Mouse (Mus musculus): ENCODE measurements around the gene Ptn.

The Ptn gene

DNA sequence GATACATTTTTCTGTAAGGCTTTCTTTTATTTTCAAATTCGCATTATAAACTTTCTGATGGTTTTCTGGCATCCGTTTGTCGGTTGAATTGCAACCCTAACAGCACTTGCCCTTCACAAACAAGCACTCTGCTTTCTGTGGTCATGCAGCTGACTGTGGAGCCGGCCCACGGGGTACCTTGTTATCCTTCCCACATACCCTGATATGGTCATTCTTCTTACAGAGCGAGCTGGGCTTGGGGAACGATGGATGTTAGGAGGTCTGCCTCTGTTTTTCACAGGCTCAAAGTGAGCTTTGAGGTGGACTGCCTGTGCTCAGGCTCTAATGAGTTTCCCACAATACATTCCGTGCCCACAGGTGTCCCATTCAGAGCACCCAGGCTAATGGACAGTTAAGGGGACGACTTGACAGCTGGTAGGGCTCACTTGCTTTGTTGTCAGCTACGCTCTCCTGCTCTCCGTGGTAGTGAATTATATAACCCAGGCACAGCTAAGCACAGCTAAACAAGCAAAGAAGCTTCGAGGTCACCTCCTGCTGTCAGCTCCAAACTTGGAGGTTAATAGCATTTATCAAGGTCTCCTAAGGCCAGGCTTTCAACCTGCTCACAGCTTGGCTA is 21.3 kb downstream of the Ptn start:
- H3K4me3 ChIP-seq (replicated peaks; ENCODE audit: low read length) = no peak overlapping the region
- no peak for TF ChIP-seq NANOG (IDR thresholded peaks at IDR 0.05; ENCODE audit: borderline replicate concordance, low read length)
- TF ChIP-seq POU5F1 (IDR thresholded peaks at IDR 0.05; ENCODE audit: borderline replicate concordance, low read length) = no peak
- no peak for TF ChIP-seq CTCF (conservative IDR thresholded peaks at IDR 0.05; ENCODE audit: low read length)
- no peaks in the 10 kb centered on the region for H3K9me3 ChIP-seq (ENCODE audit: low read length)
- no peaks in the 10 kb centered on the region for H3K4me1 ChIP-seq (replicated peaks; ENCODE audit: low read depth, low read length)
- no peaks in the 10 kb centered on the region for H3K27me3 ChIP-seq (ENCODE audit: insufficient read depth, low read length)
- no peaks in the 10 kb centered on the region for H3K36me3 ChIP-seq (ENCODE audit: insufficient read depth, low read length)

DNA sequence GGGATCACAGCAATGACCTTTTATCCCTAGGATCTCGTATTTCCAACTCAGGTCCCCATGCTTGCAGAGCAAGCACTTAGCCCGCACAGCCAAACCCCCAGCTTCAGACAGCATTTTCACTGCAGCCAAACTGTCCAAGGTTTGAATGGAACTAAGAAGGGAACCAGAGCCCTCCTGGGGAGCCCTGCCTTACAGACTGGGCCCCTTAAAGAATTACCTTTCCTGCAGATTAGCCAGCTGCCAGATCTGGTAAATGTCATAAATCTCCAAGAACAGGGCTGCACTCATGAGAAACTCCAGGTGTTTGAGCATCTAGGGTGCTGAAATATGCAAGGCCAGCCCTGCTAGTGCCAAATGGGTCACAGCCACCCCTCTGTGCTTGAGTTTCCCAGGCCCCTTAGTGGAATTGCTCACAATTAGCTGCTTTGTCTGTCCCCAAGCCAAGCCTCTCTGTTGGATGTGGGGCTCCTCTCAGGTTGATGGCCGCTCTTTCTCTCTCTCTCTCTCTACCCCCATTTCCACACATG is 25.3 kb downstream of the Ptn start:
- TF ChIP-seq NANOG (IDR thresholded peaks at IDR 0.05; ENCODE audit: borderline replicate concordance, low read length) (no peak), POU5F1 (IDR thresholded peaks at IDR 0.05; ENCODE audit: borderline replicate concordance, low read length) (no peak)
- Histone ChIP-seq H3K27me3 (ENCODE audit: insufficient read depth, low read length) (no peaks in the 10 kb centered on the region), H3K4me1 (replicated peaks; ENCODE audit: low read depth, low read length) (no peaks in the 10 kb centered on the region), H3K36me3 (ENCODE audit: insufficient read depth, low read length) (no peaks in the 10 kb centered on the region), H3K9me3 (ENCODE audit: low read length) (no peaks in the 10 kb centered on the region), H3K4me3 (replicated peaks; ENCODE audit: low read length) (no peak overlapping the region)

DNA sequence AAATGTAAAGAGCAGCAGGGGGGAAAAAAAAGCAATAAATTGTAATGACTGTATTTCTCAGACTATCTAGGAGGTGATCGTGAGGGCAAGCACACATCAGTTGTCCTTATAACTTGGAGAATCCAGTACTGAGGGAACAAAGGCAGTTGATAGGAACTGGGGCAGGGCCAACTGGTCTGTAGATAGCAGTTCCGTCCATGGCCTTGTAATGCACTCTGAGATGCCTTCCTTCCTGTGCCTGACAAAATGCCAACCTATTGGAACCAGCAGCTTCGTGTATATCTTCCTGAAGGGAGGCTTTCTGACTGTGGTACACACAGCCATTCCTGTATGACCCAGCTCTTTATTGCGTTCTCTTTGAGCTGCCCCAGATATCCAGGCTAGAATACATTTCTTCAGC is 27.5 kb downstream of the Ptn start:
- Histone ChIP-seq H3K27me3 (ENCODE audit: insufficient read depth, low read length) (no peaks in the 10 kb centered on the region), H3K36me3 (ENCODE audit: insufficient read depth, low read length) (no peaks in the 10 kb centered on the region), H3K9me3 (ENCODE audit: low read length) (no peaks in the 10 kb centered on the region), H3K4me3 (replicated peaks; ENCODE audit: low read length) (no peak overlapping the region), H3K4me1 (replicated peaks; ENCODE audit: low read depth, low read length) (no peaks in the 10 kb centered on the region)
- TF ChIP-seq NANOG (IDR thresholded peaks at IDR 0.05; ENCODE audit: borderline replicate concordance, low read length) (no peak), POU5F1 (IDR thresholded peaks at IDR 0.05; ENCODE audit: borderline replicate concordance, low read length) (no peak), CTCF (conservative IDR thresholded peaks at IDR 0.05; ENCODE audit: low read length) (no peak)

DNA sequence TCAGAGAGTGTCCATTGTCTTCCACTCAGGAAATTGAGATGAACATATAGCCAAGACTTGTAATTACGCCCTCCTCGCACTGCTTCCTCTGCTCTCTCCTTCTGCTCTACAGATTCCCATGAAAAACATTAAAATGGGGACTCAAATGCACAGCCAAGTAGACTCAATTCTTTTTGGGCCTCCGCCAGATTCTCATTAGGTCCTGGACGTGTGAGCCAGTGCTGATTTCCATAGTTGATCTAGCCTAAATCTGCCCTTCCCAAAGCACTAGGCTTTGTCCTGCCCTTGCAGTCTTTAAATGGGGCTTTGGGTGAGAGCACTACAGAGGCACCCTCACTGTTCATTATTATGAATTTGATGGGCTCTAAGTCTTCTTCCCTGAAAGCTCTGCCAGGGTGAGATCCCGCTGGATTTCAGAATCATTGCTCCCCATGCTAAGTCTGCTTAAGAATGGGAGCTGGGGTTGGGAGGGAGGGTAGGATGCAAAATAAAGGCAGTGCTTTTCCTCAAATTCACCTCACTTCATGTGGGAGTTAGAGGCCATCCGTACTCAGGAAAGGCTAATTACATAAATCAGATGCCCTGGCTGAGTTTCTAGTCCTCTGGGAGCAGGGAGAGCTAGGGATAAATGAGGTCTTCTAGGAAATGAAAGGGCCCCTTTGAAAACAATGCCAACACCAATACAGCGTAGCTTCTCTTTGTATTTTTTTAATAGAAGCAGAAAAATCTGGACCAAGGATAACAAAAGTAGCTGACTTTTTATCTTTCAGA is 32.3 kb downstream of the Ptn start:
- Histone ChIP-seq H3K9me3 (ENCODE audit: low read length) (no peaks in the 10 kb centered on the region), H3K36me3 (ENCODE audit: insufficient read depth, low read length) (no peaks in the 10 kb centered on the region), H3K27me3 (ENCODE audit: insufficient read depth, low read length) (no peaks in the 10 kb centered on the region), H3K4me1 (replicated peaks; ENCODE audit: low read depth, low read length) (no peaks in the 10 kb centered on the region), H3K4me3 (replicated peaks; ENCODE audit: low read length) (no peak overlapping the region)
- TF ChIP-seq CTCF (conservative IDR thresholded peaks at IDR 0.05; ENCODE audit: low read length) = no peak

DNA sequence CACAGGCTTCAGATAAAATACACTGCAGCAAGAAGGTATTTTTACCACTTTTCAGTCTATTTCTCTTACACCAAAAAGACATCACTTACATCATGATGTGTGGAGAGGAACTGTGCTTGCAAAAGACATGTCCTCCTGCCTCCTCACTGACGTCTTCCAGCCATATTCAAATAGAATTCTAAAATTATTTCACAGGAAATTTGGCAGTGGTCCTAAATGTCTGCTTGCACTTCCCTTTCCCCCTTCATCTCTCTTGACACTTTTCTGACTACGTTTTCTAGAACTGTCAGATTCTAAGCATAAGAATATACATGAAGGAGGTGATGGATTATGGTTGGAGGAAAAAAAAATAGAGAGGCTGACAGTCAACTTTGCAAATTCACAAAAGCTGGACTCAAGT is 33.0 kb downstream of the Ptn start:
- H3K4me1 ChIP-seq (replicated peaks; ENCODE audit: low read depth, low read length) = no peaks in the 10 kb centered on the region
- H3K27me3 ChIP-seq (ENCODE audit: insufficient read depth, low read length) = no peaks in the 10 kb centered on the region
- no peak for TF ChIP-seq CTCF (conservative IDR thresholded peaks at IDR 0.05; ENCODE audit: low read length)
- TF ChIP-seq POU5F1 (IDR thresholded peaks at IDR 0.05; ENCODE audit: borderline replicate concordance, low read length) = no peak
- TF ChIP-seq NANOG (IDR thresholded peaks at IDR 0.05; ENCODE audit: borderline replicate concordance, low read length) = no peak
- H3K36me3 ChIP-seq (ENCODE audit: insufficient read depth, low read length) = no peaks in the 10 kb centered on the region
- H3K4me3 ChIP-seq (replicated peaks; ENCODE audit: low read length) = no peak overlapping the region
- H3K9me3 ChIP-seq (ENCODE audit: low read length) = no peaks in the 10 kb centered on the region

DNA sequence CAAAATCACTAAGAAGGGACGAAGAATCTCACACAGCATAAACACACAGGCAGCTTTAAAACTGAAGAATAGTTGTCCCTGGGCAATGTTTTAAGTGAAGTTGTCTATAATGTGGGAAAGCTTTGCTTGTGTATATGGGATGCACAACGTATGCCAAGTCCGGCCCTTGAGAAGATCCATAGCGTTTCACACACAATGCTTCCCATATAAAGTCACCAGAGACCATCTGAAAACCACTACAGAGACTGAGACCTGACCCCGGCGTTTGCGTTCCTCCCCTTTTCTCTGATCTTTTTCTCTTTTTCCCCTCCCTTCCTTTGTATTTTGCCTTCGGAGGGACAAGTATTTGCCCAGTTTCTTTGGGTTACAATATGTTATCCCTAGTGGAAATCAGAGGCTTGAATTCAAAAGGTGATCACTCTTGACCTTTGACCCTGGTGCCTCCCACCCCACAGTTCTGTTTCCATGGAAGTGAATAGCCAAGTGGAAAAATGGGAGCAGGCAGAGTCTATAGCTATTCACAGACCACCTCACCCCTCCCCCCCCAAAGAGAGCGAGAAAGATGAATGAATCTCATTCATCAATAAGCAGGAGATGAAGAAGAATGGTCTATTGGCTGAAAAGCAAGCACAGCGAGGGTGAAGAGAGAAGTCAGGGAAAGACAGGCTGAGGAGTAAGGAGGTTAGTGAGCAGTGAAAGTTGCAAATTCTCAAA is 34.2 kb downstream of the Ptn start:
- Histone ChIP-seq H3K4me3 (replicated peaks; ENCODE audit: low read length) (no peak overlapping the region), H3K36me3 (ENCODE audit: insufficient read depth, low read length) (no peaks in the 10 kb centered on the region), H3K4me1 (replicated peaks; ENCODE audit: low read depth, low read length) (no peaks in the 10 kb centered on the region), H3K27me3 (ENCODE audit: insufficient read depth, low read length) (no peaks in the 10 kb centered on the region), H3K9me3 (ENCODE audit: low read length) (no peaks in the 10 kb centered on the region)
- TF ChIP-seq CTCF (conservative IDR thresholded peaks at IDR 0.05; ENCODE audit: low read length) (no peak), NANOG (IDR thresholded peaks at IDR 0.05; ENCODE audit: borderline replicate concordance, low read length) (no peak), POU5F1 (IDR thresholded peaks at IDR 0.05; ENCODE audit: borderline replicate concordance, low read length) (no peak)

DNA sequence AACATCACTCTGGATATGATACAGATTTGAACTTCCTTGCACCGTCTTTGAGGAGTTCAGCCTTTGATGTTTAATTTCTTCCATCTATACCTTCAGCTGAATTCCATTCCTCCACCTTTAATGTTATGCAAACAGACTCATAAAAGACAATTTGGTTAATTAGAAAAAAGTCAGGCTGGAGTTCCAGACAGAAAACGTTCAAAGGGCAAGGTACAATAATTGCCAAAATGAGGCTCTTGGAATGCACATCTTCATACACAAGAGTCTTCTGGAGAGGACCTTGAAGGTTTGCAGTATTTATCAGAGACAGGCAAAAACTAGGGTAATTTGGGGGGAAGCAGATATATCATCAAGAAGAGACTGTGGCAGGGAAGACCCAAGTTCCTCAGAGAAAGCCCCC is 37.5 kb downstream of the Ptn start:
- Histone ChIP-seq H3K36me3 (ENCODE audit: insufficient read depth, low read length) (no peaks in the 10 kb centered on the region), H3K27me3 (ENCODE audit: insufficient read depth, low read length) (no peaks in the 10 kb centered on the region), H3K4me3 (replicated peaks; ENCODE audit: low read length) (no peak overlapping the region), H3K9me3 (ENCODE audit: low read length) (no peaks in the 10 kb centered on the region), H3K4me1 (replicated peaks; ENCODE audit: low read depth, low read length) (no peaks in the 10 kb centered on the region)
- TF ChIP-seq POU5F1 (IDR thresholded peaks at IDR 0.05; ENCODE audit: borderline replicate concordance, low read length) (no peak), CTCF (conservative IDR thresholded peaks at IDR 0.05; ENCODE audit: low read length) (no peak), NANOG (IDR thresholded peaks at IDR 0.05; ENCODE audit: borderline replicate concordance, low read length) (no peak)

GRCm38 (mm10) chr6:36769012-36769411 is 41.0 kb downstream of the Ptn start:
- Histone ChIP-seq H3K9me3 (ENCODE audit: low read length) (no peaks in the 10 kb centered on the region), H3K4me3 (replicated peaks; ENCODE audit: low read length) (no peak overlapping the region), H3K27me3 (ENCODE audit: insufficient read depth, low read length) (no peaks in the 10 kb centered on the region), H3K36me3 (ENCODE audit: insufficient read depth, low read length) (no peaks in the 10 kb centered on the region), H3K4me1 (replicated peaks; ENCODE audit: low read depth, low read length) (no peaks in the 10 kb centered on the region)
- TF ChIP-seq NANOG (IDR thresholded peaks at IDR 0.05; ENCODE audit: borderline replicate concordance, low read length) = no peak
- TF ChIP-seq POU5F1 (IDR thresholded peaks at IDR 0.05; ENCODE audit: borderline replicate concordance, low read length) = no peak
- TF ChIP-seq CTCF (conservative IDR thresholded peaks at IDR 0.05; ENCODE audit: low read length) = no peak

All from E14TG2a.4 (cell line).